Mouse (Mus musculus) cerebellum, adult 9-10 months (tissue): ENCODE data around the gene Osbpl8.

Experiments
- DNase-seq: peaks from one replicate; pipeline ENCODE4 v3.0.0; 2022

Gene Osbpl8

GRCm38 (mm10) chr10:111318805-111319500 is 154.4 kb downstream of the Osbpl8 start:
- DNase-seq: no peak

- no peak for DNase-seq
Measured at GRCm38 (mm10) chr10:111320579-111320978, 156.0 kb downstream of the Osbpl8 start.

DNA sequence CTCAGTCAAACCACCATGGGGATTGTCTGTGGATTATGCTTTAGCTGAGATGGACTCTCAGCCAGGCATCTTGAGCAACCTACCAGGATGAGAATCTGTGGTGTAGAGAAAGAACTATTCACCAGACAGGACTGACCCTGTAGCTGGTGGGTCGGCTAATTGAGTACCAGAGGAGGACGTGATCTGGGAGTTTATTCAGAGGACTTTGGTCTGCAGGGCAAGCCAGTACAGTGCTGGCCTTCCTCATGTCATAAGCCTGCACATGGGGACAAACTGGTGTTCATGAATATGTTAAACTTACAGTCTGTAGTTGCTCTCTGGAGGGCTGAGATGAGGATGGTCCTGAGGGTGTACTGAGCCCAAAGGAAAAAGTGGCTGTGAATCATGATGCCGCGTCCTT is 163.4 kb downstream of the Osbpl8 start:
- DNase-seq: no peak

DNA sequence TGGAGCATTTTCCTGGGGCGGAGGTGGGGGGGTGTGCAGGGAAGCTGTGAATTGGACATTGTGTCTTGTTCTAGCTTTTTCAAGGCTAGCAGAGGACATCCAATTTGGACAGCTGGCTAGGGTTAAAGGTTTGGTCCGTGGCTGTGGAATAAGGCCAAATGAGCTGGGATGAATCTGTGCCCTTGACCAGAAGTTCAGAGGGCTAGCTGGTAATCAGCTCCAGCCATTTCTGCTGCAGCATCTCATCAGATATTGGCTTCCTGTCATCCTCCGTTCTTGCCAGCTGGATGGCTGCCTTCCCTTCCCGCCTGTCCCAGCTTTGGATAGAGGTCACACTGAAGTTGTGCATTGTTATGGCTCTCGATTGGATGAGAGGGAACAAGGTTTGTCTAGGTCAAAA is 164.8 kb downstream of the Osbpl8 start:
- no peak for DNase-seq

- DNase-seq: no peak
Measured at GRCm38 (mm10) chr10:111334902-111335301, 170.3 kb downstream of the Osbpl8 start.

DNA sequence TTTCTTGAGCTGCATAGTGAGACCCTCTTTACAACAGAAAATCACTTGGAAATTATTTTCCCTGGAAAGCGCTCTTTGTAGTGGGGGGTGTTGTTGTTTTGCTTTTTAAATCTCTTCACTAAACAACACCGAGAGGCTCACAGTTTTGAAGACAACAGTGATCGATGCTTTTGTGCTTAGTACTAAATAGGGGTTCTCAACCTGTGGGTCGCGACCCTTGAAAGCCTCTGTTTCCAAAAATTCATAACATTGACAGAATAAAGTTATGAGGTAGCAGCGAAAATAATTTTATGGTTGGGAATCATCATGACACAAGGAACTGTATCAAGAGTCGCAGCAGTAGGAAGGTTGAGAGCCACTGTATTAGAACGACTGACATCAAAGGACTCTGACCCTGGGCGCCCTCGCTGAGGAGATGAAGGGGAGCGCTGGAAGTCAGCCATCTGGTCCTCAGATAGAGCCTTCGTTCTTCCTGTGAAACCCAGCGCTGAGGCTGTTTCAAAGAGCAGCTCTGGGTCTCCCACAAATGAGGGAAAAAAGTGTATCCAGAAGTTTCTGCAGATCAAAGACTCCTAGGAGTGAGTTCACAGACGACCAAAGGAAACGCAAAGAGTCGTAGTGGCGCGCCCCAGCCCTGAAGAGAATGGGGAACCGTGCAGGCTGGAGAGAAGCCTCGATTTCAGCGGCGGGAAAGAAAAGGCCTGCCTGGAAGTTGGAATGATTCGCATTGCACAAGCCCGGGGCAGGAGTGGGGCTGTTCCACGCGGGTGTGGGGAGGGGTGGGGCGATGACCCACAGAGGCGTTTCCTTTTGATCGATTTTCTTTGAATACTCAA is 171.2 kb downstream of the Osbpl8 start:
- DNase-seq: no peak

DNA sequence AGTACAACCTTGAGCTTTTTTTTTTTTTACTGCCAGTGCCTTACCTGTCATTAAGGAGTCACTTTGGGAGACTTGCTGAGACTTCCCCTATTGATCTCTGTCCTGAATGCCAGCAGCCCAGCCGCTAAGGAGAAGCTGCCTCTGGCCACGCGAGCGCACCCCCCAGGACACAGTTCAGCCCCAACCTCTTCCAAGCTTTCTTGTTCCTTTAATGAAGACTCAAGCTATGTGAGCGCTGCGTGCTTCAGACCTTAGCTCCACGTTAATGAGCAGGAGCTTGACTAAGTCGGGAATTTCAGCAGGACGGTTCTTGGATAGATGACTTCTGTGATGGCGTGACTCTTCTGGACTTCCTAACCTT is 171.8 kb downstream of the Osbpl8 start:
- DNase-seq: no peak

DNA sequence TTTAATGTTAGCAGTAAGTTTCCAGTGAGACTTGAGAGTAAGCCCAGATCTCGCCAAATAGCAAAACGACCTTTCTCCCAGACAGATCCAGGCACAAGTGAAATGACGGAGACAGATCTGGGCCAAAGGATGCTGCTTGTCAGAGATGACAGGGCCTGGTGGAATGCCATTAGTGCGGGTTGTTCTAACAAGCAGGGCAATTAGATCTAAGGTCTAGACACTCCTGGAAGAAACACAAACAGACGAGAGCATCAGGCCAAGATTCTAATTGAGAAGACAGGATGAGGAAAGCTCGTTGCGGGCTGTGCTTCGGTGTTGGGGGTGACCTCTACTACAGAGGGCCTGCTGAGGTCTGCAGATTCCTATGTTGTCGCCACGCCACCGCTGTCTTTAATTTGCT is 174.7 kb downstream of the Osbpl8 start:
- no peak for DNase-seq

DNA sequence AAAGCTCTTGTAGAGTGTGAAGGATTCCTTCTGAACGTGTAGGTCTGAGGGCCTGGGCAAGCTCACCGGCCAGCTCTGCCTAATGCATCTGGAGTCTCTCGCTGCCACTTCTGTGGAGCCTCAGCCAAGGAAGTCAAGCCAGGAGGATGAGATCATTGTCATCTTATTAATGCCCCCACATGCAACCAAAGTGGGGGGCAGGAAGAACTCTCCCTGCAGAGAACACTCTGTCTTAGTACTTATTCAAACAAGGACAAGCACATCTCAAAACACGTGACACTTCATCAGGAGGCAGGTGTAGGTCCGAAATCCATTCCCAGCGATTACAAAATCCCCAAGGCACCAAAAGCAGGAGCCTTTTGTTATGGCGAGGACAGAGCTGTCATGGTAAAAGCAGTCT is 177.2 kb downstream of the Osbpl8 start:
- DNase-seq: no peak

DNA sequence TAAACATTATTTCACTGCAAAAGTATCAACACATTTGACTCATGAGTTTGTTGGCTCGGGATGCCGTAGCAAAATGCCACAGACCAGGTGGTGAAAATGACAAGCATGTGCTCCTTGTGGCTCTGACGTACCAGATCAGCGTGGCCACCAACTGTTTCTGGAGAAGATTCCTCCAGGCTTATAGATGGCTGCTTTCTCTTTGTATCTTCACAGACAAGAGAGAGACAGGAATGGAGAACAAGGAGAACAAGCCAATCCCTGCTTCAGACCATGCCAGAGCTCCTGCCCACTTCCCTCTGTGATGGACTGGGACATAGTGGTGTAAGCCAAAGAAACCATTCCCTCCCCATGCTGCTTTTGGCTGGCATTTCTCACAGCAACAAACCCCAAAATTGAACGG is 179.0 kb downstream of the Osbpl8 start:
- peak; percentile 51 for DNase-seq
